Mouse (Mus musculus): ENCODE measurements around the gene Fam57a.

DNA sequence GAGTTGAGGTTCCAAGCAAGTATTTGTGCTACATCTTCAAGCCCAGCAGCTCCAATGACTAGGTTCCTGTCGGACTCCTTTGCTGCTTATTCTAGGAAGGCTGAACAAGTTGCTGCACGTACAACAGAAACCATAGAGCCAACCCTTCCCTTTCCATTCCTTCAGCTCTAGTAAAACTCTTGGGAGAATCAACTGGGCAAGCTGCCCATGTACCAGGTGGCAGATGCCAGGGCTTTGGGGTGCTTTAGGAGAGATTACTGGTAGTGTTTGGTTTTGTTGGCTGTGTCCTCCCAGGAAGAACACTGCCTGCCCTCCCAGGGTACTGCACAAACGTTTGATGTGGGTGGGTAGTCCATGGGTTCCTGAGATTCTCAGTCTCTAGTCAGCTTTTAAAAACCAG, 72.6 kb downstream of the Fam57a start:
- TF ChIP-seq CTCF (IDR thresholded peaks at IDR 0.05; ENCODE audit: extremely low read depth, insufficient read length, insufficient replicate concordance, low read depth, low read length) (no peak), POLR2A (IDR thresholded peaks at IDR 0.05; ENCODE audit: low read depth, low read length) (no peak)
